Mouse (Mus musculus) olfactory bulb, adult 2 months (tissue): ENCODE measurements around the gene Tnc.

ENCODE experiments used
- CTCF ChIP-seq: fragments of 200-500 bp; IDR thresholded peaks from 2 replicates; pipeline ENCODE4 v1.5.1; 2012; ENCODE audit warnings: low read depth, mild to moderate bottlenecking, low read length, moderate library complexity; ENCODE audit not compliant: insufficient read depth
- POLR2A ChIP-seq: fragments of 200-500 bp; IDR thresholded peaks from 2 replicates; pipeline ENCODE4 v1.6.1; 2012; ENCODE audit warnings: mild to moderate bottlenecking, low read depth, low read length, moderate library complexity; ENCODE audit not compliant: insufficient read depth

DNA sequence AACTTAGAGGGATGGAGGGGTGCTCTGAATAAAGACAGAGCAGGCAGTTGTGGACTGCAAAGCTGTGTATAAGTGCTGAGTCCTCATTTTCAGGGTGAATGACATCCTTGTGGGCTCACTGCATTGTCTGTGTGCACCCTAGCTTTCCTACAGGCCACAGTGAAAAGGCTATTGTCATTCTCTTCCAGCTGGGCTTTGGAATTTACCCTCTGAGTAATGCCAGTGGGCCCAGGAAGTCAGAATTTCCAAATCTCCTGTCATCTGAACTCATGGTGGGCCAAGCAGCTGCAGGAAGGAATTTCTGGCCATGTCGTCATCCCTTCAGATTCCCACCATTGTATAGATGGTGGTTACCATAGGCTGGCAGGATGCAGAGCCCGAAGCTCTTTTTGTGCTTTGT, 44.6 kb downstream of the Tnc start:
- no peak for TF ChIP-seq CTCF
- no peak for TF ChIP-seq POLR2A
